Mouse (Mus musculus): ENCODE measurements around the gene C1qtnf1.

The C1qtnf1 gene

GRCm38 (mm10) chr11:118427986-118428385 is at the start of gene C1qtnf1:
C1qtnf1 (plus strand) TSS chr11:118428203.
- DNase-seq, result peak in 1 of 2 experiments; percentile 50

DNA sequence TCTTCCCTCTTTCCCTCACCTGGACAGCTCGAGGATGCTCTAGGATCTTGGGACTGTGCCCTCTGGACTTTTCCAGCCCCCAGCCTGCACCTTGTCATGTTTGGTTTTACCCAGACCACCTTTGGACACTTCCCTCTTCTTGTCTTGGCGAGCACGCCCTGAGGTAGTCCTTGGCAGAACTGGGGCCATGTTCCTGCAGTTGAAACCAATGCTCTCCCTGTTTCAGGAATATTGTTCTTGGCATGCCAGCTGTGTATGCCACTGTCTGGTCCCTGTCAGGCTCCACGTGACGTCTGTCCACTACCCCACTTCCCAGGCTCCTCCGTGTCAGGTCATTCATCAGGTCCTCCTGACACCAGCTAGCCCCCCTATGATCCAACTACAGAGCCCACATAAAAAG is 49.3 kb upstream of the C1qtnf1 start:
- DNase-seq, result no peak

GRCm38 (mm10) chr11:118379251-118380009 is 48.6 kb upstream of the C1qtnf1 start:
- peak; percentile 85 to 92 for DNase-seq

GRCm38 (mm10) chr11:118387816-118388215 is 40.2 kb upstream of the C1qtnf1 start:
- DNase-seq, result peak in 1 of 2 experiments; percentile 18

DNA sequence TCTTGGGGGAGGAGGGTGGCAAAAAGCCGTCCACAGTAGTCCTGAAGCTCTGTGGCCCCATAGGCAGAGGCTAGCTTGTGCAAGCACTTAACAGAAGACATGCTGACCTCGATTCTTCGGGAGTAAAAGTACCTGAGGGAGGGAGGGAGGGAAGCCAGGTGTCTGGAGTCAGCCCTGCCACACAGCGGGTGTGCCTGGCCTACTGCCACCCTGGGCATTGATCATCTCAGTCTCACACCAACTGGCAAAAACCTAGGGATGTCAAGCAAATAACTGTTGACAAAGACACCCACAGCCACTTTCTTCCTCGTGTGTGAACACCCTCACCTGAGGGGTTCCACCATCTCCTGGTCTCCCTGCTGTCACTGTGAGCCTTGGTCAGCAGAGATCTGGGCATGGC is 34.0 kb upstream of the C1qtnf1 start:
- no peak for DNase-seq

DNA sequence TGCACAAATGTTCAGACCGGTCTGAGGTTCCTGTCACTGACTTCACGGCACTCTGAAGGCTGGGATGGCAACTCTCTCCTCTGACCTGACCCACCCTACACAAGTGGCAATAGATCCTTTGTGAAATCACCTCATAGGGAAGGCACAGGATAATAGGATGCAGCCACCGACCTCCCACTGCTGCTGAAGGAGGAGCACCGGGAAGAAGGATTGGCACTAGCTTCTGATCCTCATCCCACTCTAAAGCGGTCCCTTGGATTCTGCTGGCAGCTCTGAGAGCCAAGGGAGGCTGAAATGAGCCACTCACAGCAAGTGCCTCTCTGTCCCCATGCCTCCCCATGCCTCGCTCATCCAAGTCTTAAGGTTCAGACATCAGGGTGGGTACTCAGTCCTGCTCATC is 33.5 kb upstream of the C1qtnf1 start:
- no peak for DNase-seq

GRCm38 (mm10) chr11:118397806-118398530 is 30.0 kb upstream of the C1qtnf1 start:
- peak in 1 of 2 experiments; percentile 22 for DNase-seq

DNA sequence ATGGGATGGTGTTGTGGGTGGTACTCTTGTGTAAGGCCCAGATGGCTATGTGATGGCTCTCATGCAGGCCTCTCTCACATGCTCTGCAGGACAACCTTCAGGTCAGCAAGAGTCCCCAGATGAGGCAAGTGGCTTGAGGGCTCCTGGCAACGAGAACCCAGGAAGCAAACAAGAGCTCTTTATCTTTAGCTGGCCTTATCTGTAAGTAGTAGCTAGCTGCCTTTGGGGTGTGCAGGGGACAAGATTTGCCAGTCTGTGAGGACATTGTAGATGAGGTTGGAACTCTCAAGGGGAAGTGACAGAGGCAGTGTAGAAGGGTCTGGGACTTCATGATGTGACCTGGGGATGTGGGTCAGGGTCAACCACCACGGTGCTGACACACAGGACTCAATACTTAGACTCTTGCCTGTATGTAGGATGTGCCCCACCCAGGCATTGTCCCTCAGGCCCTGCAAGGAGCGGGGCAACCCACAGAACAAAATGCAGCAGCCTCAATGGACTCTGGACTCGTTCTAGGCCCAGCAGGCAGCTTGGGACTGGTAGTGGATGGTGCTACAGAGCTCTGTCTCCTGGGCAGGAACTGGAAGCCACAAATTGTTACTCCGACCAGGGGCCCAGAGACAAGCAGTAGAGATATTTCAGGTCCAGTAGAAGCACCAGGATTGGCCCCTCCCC is 28.0 kb upstream of the C1qtnf1 start:
- DNase-seq, result peak in 1 of 2 experiments; percentile 54

- DNase-seq, result peak; percentile 51 to 57
These were observed 27.5 kb upstream of the C1qtnf1 start for GRCm38 (mm10) chr11:118400566-118400936.

DNA sequence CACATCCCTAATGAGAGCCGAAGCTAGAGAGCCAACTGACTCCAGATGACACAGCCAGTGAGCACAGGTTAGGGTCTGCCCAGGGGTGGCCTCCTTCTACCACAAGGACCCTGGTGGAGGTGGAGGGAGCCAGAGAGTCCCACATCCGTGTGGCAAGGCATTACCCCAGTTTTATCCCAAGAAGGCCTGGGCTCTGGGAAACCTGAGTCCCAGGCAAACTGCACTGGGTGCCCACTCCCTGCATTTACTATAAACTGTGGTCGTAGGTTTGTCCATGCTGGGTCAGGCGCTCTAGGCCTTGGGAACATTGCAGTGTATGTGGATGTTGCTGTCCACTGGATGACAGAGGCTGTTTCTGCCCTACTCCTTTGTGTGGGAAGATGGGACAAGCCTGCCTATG is 26.8 kb upstream of the C1qtnf1 start:
- DNase-seq, result peak in 1 of 2 experiments; percentile 20

GRCm38 (mm10) chr11:118401760-118402280 is 26.2 kb upstream of the C1qtnf1 start, which contains the start of gene Lgals3bp:
Lgals3bp (minus strand) TSS chr11:118402092.
- DNase-seq, result peak; percentile 64 to 76

GRCm38 (mm10) chr11:118403183-118403582 is 24.8 kb upstream of the C1qtnf1 start:
- DNase-seq, result no peak

- peak in 1 of 2 experiments; percentile 24 for DNase-seq
These were observed 23.8 kb upstream of the C1qtnf1 start for GRCm38 (mm10) chr11:118403951-118404899.

- peak in 1 of 2 experiments; percentile 17 for DNase-seq
These were observed 22.7 kb upstream of the C1qtnf1 start for GRCm38 (mm10) chr11:118405311-118405710.

GRCm38 (mm10) chr11:118406521-118406920 is 21.5 kb upstream of the C1qtnf1 start:
- DNase-seq, result peak in 1 of 2 experiments; percentile 18

DNA sequence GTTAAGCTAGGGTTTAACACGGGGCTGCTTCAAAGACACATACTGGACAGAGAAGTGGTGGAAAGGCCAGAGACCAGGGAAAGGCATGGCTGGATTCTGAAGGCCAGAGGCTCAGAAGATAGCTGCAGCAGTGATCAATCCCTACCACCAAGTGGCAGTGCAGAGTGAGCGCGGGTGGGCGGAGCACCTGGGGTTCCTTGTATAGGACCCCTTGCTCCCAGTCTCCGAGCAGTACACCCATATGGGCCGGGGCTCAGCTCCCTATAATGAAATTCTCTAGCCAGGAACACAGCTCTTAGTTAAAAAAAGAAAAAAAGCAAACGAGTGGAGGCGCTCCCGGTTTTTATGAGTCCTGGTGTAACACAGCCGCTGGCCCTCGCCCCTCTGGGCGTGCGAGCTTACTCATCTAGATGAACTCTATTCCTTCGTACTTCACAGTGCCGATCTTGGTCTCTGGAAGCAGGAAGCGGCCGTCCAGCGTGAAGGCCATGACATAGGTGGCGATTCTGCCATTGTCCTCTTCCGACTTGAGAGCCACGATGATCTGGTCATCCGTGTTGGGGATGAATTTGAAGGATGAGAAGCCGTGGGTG is 20.6 kb upstream of the C1qtnf1 start:
- peak; percentile 64 to 74 for DNase-seq

GRCm38 (mm10) chr11:118408051-118408740 is 19.8 kb upstream of the C1qtnf1 start:
- peak in 1 of 2 experiments; percentile 19 for DNase-seq

- DNase-seq, result peak in 1 of 2 experiments; percentile 26
These were observed 18.6 kb upstream of the C1qtnf1 start for GRCm38 (mm10) chr11:118409106-118410072.

DNA sequence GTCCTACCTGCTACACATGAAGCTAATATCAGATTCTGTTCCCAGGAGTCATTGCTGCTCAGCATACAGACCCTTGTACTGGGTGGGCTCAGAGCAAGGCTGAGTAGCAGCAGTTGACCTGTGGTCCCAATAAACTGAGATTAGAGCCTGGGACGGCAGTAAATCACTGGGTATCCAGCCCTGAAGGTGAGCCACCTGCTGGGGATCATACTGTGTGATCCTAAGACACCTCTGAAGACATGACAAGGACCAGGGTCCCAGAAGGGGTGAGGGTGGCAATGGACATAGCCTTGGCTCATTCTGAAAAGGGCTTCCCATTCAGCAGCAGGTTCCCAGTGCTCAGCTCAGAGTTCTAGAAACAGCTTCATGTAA is 17.9 kb upstream of the C1qtnf1 start:
- no peak for DNase-seq

DNA sequence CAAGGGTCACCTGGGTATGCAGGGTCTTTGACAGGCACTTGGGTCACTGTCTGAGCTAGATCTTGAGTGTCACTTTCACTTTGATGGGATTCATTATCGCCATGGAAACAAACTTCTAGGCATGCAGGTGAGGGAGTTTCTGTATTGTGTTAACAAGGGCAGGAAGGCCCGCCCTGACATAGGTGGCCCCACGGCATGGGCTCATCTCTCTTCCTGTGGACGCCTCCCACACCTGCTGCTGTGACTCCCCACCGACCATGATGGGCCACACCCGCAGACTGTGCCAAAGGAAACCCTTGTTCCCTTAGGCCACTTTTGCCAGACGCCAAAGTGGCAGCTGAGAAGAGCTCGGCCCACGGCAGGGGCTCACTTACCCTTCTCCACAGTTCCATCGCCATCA is 17.5 kb upstream of the C1qtnf1 start:
- no peak for DNase-seq
